Mouse (Mus musculus): ENCODE data around the gene Trip12.

Trip12 gene

DNA sequence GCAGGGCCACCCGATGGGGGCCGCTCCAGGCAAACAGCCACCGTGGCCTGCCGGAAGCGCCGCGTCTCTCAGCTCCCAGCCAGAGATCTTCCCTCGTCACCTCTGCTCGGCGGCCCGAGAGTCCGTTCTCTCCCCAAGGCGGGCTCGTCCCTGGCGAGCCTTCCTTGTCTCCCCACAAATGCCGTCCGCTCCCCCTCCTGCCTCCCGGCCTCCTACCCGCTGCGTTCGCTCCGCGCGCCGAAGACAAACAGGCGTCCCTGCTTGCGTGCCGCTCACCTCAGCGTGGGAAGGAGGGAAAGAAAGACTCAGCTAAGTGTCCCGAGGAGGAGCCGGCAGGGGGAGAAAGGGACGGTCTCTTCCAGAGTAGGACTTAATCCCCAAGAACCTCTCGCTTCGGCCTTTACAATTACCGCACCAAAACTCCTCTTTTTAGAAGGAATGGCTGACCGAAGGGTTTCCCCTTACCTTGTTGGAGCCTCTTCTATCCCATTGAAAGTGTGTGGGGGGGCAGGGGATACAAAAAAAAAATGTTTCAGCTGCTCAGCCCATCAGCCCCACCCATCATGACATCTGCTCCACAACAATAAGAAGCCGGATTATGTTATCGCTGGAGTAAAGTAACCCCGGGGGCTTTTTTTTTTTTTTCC, at the start of gene Trip12:
Gene Trip12 (minus strand): TSS at position 499 of the 647 bp plus-strand sequence.
- peak; percentile 64 for DNase-seq (ENCODE audit: low read depth)

GRCm38 (mm10) chr1:84890005-84890393, 49.7 kb upstream of the Trip12 start:
- DNase-seq (ENCODE audit: low read depth): no peak

- DNase-seq (ENCODE audit: low read depth): no peak
These were observed 49.2 kb upstream of the Trip12 start for GRCm38 (mm10) chr1:84889330-84890004.

DNA sequence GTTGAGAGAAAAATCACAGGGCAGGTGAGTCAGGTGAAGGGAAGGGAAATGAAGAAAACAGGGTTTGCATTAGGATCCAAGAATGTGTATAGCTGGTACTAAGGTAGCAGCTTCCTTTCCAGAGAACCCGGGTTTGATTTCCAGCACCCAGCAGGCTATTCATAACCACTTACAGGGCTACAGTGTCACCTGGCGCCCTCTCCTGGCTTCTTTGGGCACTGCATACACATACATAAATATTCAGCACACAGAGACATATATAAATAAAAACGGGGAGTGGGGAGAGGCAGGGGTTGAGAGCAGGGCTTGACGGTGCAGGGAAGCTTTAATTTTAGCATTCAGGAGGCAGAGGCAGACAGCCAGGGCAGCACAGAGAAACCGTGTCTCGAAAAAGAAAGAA, 45.6 kb upstream of the Trip12 start:
- no peak for DNase-seq (ENCODE audit: low read depth)

- DNase-seq (ENCODE audit: low read depth): peak; percentile 59
These were observed 44.9 kb upstream of the Trip12 start for GRCm38 (mm10) chr1:84885174-84885573.

DNA sequence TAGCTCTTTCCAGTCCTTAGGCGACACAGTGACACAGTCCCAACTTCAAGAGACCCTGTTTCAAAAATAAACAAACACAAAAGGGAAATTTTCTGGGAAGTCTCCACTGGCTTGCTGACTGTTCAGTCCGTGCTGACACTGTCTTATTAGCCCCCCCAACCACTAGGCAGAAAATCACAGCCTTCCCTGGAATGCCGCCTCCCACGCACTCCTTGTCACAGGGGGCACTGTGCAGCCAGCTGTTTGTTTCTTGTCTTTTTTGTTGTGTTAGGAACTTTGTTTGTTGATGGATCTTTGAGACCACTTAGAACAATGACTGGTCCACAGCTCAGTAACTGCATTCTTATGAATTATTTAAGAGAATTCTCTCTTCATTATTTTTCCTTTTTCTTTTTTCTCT, 43.6 kb upstream of the Trip12 start:
- DNase-seq (ENCODE audit: low read depth): no peak

- no peak for DNase-seq (ENCODE audit: low read depth)
These were observed 42.6 kb upstream of the Trip12 start for GRCm38 (mm10) chr1:84882937-84883336.

DNA sequence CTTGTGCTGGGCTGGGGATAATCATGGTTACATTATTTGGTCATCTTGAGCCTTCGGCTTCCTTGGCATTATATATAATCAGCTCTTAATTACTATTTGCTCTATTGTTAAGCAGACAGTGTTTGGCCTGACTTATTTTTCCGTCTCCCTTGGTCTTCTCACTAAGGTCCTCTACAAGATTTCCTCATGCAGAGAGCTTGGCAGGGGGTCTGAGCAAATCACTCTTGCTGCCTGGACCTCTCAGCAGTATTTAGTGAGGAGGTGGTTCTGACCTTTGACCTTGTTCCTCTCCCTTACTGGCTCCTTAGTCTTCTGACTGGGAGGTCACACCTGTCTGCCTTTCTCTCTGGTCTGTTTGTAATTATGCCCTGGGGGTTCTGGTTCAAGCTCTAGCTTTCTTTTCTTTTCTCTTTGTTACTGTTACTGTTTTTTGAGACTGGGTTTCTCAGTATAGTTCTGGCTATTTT, 41.8 kb upstream of the Trip12 start:
- DNase-seq (ENCODE audit: low read depth): no peak

DNA sequence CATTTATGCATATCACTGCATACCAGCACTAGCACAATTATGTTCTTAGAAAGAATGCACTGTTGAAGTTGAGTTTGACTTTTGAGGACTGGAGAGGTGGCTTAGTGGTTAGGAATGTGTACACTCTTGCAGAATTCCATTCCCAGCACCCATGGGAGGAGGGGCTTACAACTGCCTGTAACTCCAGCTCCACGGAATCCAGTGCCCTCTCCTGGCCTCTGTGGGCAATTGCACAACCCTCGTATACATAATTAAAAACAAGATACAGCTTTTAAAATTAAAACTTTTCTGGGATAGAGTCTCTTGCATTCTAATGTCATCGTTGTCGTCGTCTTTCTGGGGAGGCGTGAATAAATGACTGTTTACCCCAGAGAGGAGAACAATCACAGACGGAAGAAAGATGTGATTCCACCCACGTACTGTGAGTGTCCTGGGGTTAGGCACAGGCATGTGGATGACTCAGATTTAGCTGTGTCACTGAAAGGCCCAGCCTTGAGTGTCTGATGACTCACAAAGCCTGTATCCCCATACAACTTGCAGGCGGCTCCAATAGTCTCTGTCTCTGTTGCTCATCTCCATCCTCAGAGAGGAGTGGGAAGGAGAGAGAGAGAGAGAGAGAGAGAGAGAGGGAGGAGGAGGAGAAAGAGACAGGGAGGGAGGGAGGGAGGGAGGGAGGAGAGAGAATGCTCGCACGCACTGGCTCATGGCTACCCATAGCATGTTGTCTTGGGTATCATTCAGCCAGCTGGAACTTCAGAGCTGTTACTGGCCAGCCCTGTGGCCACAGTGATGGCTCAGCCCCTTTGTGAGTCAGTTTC, 41.1 kb upstream of the Trip12 start:
- peak; percentile 81 for DNase-seq (ENCODE audit: low read depth)

- no peak for DNase-seq (ENCODE audit: low read depth)
These were observed 39.3 kb upstream of the Trip12 start for GRCm38 (mm10) chr1:84879571-84880120.

GRCm38 (mm10) chr1:84877590-84877989, 37.3 kb upstream of the Trip12 start:
- no peak for DNase-seq (ENCODE audit: low read depth)

DNA sequence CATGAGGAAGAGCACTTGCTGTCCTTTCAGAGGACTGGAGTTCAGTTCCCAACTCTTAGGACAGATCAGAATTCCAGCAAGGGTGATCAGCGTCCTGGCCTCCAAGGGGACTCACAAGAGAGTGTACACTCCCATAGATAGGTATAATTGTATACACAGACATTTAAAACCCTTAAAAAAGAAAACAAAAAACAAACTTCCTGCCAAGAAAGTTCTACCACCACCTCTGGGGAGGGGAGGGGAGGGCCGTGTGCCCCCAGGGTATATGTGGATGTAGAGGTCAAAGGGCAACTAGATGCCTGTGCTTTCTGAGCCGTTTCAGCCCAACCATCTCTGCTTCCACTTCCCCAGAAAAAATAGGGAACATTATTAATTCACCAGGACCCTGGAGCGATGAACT, 32.6 kb upstream of the Trip12 start:
- no peak for DNase-seq (ENCODE audit: low read depth)

GRCm38 (mm10) chr1:84872105-84872504, 31.8 kb upstream of the Trip12 start:
- DNase-seq (ENCODE audit: low read depth): no peak

DNA sequence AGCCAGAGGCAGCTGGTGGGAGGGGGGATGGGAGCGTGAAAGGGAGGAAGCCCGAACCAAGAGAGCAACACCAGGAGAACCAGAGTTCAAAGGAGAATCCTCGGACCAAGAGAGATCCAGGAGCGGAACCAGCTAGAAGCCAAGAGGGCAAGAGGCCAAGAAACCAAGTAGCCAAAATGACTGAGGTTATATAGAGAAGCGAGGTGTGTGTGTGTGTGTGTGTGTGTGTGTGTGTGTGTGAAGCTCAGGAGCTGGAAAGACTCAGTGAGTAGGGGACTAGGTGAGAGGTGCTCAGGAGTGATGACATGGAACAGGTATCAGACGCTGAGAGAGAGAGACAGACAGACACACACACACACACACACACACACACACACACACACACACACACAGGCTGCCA, 30.8 kb upstream of the Trip12 start:
- no peak for DNase-seq (ENCODE audit: low read depth)

GRCm38 (mm10) chr1:84869498-84869897, 29.2 kb upstream of the Trip12 start:
- no peak for DNase-seq (ENCODE audit: low read depth)

DNA sequence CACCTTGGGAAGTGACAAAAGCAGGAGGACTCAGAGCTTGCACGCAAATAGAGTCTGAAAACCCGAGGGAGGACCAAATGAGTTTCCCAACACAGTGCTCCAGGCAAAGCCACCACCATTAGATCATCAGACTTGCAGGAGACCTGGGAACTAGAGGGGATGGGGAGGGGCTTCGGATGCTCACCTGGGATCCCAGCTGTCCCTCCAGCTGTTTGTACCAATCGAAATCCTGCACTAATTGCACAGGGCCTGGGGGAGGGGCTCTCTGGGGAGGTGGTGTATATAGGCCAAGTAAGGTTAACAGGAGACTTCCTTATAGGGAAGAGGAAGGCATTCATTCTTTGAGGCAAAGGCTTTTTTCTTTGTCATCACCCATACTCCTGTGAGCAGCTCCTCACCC, 28.5 kb upstream of the Trip12 start:
- DNase-seq (ENCODE audit: low read depth): no peak

GRCm38 (mm10) chr1:84868311-84868710, 28.0 kb upstream of the Trip12 start:
- no peak for DNase-seq (ENCODE audit: low read depth)

DNA sequence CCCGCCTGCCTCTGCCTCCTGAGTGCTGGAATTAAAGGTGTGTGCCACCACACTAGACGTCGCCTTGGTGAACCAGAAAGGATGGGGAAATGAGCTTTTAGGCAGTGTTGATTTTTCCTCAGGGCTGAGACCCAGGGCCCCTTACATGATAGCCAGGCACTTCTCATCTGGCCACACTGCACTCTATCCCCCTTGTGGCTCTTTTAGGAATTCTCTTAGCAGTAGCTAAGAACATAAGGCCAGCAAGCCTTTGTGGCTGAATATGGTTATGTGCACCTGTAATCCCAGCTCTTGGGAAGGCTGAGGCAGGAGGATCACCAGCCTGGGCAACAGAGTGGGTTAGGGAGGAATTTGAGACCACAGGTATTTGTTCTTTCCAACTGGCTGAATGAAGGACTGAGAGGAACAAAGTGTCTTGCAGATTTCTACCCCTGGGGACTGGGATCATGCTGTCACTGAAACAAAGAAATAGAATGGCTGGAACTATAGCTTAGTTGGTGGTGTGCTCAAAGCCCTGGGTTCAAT, 26.5 kb upstream of the Trip12 start:
- no peak for DNase-seq (ENCODE audit: low read depth)

DNA sequence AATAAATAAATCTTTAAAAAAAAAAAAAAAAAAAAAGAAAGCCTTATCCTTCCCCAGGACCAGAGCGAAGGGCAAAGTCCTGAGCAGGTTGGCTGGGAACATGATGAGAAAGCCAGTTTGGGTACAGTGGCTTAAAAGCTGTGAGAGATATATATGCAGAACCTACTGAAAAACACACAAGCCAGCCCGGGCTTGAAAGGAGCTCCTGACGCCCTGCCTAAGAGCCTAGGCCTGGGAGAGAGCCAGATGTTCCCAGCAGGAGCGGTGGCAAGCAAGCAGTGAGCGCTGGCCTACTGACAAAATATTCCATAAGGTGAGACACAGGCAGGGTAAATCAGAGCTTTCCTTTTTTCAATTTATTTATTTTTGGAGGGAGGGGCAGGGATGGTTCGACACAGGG, 25.9 kb upstream of the Trip12 start:
- no peak for DNase-seq (ENCODE audit: low read depth)

GRCm38 (mm10) chr1:84864645-84865044, 24.3 kb upstream of the Trip12 start:
- no peak for DNase-seq (ENCODE audit: low read depth)

- DNase-seq (ENCODE audit: low read depth): no peak
These were observed 20.9 kb upstream of the Trip12 start for GRCm38 (mm10) chr1:84861255-84861630.
